Mouse (Mus musculus) neural tube, embryonic 12.5 days (tissue): Measurements from ENCODE around the gene Cbx8. TPM values are rescaled to one million over a fixed set of nuclear protein-coding genes. Genes with fewer than 3 reads are reported as not detected.

Source experiments
- ATAC-seq: fragments of 200-750 bp; cut with Nextera tagmentation; 2 replicates; pipeline ENCODE4 v1.8.0; 2017; ENCODE audit warnings: low read depth, mild to moderate bottlenecking, moderate TSS enrichment, moderate library complexity; ENCODE audit not compliant: low FRiP score
- H3K27ac ChIP-seq: fragments of 300-500 bp; sonication (generic); 2 replicates; pipeline ENCODE4 v1.5.1; 2016
- H3K27me3 ChIP-seq: fragments of 300-500 bp; sonication (generic); replicated peaks from 2 replicates; pipeline ENCODE4 v1.6.1; 2016; ENCODE audit warnings: mild to moderate bottlenecking
- H3K36me3 ChIP-seq: fragments of 300-500 bp; sonication (generic); 2 replicates; pipeline ENCODE4 v1.6.1; 2016; ENCODE audit warnings: mild to moderate bottlenecking
- H3K4me1 ChIP-seq: fragments of 300-500 bp; sonication (generic); 2 replicates; pipeline ENCODE4 v1.6.1; 2016
- H3K4me2 ChIP-seq: fragments of 300-500 bp; sonication (generic); replicated peaks from 2 replicates; pipeline ENCODE4 v1.6.1; 2016; ENCODE audit warnings: mild to moderate bottlenecking
- H3K4me3 ChIP-seq: fragments of 300-500 bp; sonication (generic); 2 replicates; pipeline ENCODE4 v1.5.1; 2016
- H3K9ac ChIP-seq: fragments of 300-500 bp; sonication (generic); 2 replicates; pipeline ENCODE4 v1.6.1; 2016; ENCODE audit warnings: mild to moderate bottlenecking
- H3K9me3 ChIP-seq: fragments of 300-500 bp; sonication (generic); 2 replicates; pipeline ENCODE4 v1.6.1; 2016; ENCODE audit warnings: mild to moderate bottlenecking
- WGBS: fragments of 180-500 bp; shearing (Covaris S2); methylation state at CpG from one replicate; pipeline ENCODE4 v1.1.7; 2016; 5-methylcytosine and 5-hydroxymethylcytosine counted together
- polyA plus RNA-seq: library from polyadenylated mRNA; unstranded; fragments of >200 nt; fragmentation: Nextera tagmentation; extraction: Ambion mirVana; gene quantifications from 2 replicates; pipeline ENCODE4 v1.2.1, GENCODE M21; 2016

The Cbx8 gene
- 8.6 and 9.9 TPM in 2 replicates for polyA plus RNA-seq

- Histone ChIP-seq H3K4me1 (peaks cover 68% of the 10 kb centered on the region), H3K27ac (peak within 1 kb of the TSS; percentile 82), H3K9me3 (no peaks in the 10 kb centered on the region), H3K9ac (peak within 1 kb of the TSS; percentile 80), H3K4me2 (peak within 1 kb of the TSS; percentile 93), H3K27me3 (peaks cover 78% of the 10 kb centered on the region), H3K4me3 (peak within 1 kb of the TSS; percentile 66), H3K36me3 (peaks cover 11% of the 10 kb centered on the region; the same call in 1 of the 2 replicates)
- under 1% methylated on average over 58 of the region's 63 CpGs for WGBS
- peak; percentile 90 for ATAC-seq
These were observed at the start of gene Cbx8 for GRCm38 (mm10) chr11:119040600-119041324. Gene Cbx8 (minus strand): TSS chr11:119040969.

DNA sequence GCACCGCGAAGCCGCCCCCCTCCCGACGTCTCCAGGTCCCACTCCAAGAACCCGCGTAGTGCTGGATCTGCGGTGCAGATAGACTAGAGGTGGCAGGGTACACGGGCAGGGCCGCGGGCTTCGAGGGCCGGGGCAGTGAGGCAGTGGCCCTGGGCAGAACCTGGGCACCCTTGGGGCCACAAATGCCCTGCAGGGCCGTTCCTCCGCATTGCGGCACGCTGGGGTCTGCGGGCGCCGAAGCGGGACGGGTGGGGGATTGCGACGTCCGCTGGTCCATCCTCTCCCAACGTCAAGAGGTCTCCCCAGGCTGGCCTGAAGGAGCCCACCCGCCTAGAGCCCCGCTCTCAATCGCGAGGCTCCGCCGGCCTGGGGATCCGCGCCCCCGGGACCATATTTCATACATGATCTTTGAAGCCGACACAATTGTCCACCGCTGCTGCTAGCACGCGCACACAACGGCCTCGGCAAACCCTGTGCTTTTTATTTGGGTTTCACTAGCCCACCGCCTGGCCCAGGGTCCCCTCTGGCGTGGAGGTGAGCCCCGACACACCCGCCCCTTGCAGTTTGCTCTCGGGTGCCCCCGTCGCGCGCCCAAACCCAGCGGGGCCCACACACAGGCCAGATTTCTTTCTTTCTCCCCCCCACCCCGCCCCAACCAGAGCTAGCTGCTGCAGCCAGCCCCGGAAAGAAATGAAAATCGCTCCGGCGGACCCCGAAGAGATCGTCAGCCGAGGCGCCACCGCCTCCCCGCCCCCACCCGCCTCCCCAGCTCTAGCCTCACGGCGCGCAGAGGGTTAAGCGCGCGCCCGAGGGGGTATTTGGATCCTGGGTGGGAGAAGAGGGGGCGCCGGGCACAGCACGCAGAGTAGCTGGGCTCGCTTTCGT lies 49.5 kb upstream of the Cbx8 start:
- Histone ChIP-seq H3K4me2 (peak overlapping the region; percentile 96), H3K9me3 (no peaks in the 10 kb centered on the region), H3K27ac (no peak overlapping the region; the same call in 1 of the 2 replicates), H3K4me3 (peak overlapping the region; percentile 46), H3K4me1 (peaks cover 36% of the 10 kb centered on the region), H3K9ac (peak overlapping the region; percentile 62), H3K27me3 (peaks cover 69% of the 10 kb centered on the region), H3K36me3 (no peaks in the 10 kb centered on the region)
- under 1% methylated on average over 75 of the region's 75 CpGs for WGBS
- ATAC-seq = no peak

DNA sequence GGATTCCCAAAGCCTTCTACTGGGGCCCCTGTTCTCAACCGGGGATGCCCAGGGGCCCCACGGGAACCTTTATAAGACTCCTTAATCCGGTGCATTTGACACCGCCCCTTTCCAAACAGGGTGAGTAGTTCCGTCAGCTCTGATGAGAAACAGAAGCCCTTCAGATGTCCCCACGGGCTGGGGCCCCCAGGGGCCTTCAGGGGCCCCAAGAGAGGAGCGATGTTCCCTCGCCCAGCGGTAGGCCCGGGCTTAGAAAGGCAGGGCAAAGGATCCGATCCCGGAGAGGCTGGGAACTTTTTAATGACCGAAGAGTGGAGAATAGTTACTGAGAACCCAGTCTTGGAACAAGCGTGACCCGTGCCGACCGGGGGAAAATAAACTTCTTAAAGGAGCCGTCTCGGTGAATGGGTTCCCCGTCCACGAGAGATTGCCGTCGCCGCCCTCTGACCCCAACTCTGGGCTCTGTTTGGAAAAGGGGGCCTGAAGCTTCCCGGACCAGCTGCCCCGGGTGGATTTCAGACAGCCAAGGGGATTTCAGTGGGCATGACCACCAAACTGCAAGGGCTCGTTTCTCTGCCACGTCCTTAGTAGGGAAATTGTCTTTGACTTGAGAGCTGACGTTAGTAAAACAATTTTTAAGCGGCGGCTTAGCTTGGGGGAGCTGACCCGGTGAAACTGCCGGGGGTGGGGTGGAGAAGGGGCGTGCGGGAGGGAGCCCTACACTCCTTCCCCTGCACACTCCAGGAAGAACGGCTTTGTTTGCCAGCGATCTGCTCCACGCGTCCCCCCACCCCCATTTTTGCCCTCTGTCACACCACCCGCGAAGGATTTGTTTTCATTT lies 48.7 kb upstream of the Cbx8 start:
- Histone ChIP-seq H3K27me3 (peaks cover 64% of the 10 kb centered on the region), H3K4me3 (peak overlapping the region; percentile 46), H3K36me3 (no peaks in the 10 kb centered on the region), H3K9me3 (no peaks in the 10 kb centered on the region), H3K4me1 (peaks cover 41% of the 10 kb centered on the region), H3K4me2 (peak overlapping the region; percentile 96), H3K9ac (peak overlapping the region; percentile 62), H3K27ac (no peak overlapping the region)
- under 1% methylated on average over 41 of the region's 41 CpGs for WGBS
- no peak for ATAC-seq

- peaks cover 67% of the 10 kb centered on the region for H3K27me3 ChIP-seq
- H3K36me3 ChIP-seq = no peaks in the 10 kb centered on the region
- no peak overlapping the region for H3K27ac ChIP-seq
- H3K4me1 ChIP-seq = peaks cover 50% of the 10 kb centered on the region
- H3K9ac ChIP-seq = no peak overlapping the region
- ATAC-seq = no peak
- H3K4me2 ChIP-seq = 0 out of 2 replicates have a peak overlapping the region, but pooled peaks have one; percentile 96
- 1% methylated on average over 28 of the region's 28 CpGs for WGBS
- no peak overlapping the region for H3K4me3 ChIP-seq
- no peaks in the 10 kb centered on the region for H3K9me3 ChIP-seq
These were observed 47.8 kb upstream of the Cbx8 start for GRCm38 (mm10) chr11:119088391-119089234.

DNA sequence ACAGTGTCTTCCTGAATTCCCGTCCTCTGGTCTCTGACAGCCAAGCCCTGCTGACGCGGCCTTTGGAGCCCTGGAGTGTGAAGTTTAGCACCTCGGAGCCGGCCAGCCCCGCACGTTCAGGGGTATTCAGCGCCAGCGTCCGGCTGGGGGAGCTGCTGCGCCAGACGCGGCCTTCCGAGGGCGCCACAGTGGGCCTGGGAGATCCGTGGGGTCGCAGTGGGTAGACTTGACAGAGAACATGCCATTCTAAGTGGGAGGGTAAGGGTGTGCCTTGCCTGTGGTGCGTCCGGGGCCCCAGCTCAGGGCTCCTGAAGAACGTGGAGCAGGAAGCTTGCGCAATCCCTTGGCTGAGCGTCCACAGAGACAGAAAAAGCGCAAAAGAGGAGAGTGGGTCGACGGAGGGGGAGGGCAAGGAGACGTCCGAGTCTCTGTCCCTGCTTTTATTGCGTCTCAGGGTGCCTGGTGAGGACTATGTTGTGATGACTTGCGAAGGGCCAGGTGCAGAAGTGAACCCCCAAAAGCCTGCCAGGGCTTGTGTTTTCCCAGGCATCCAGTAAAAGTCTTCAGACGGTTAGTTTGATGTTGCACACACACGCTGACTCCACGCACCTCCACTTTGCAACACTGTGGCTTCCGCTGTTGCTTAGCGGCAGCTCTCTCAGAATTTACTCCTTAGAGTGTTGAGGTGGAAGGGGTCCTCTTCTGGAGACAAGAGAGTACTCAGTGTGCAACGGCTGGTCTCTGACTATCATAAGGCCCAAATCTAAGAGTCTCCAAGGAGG lies 46.7 kb upstream of the Cbx8 start:
- Histone ChIP-seq H3K9me3 (no peaks in the 10 kb centered on the region), H3K27ac (no peak overlapping the region), H3K4me1 (peaks cover 61% of the 10 kb centered on the region), H3K36me3 (no peaks in the 10 kb centered on the region), H3K27me3 (peaks cover 78% of the 10 kb centered on the region), H3K4me3 (no peak overlapping the region), H3K4me2 (no peak overlapping the region), H3K9ac (no peak overlapping the region)
- WGBS = 1% methylated on average over 35 of the region's 35 CpGs
- ATAC-seq = no peak

DNA sequence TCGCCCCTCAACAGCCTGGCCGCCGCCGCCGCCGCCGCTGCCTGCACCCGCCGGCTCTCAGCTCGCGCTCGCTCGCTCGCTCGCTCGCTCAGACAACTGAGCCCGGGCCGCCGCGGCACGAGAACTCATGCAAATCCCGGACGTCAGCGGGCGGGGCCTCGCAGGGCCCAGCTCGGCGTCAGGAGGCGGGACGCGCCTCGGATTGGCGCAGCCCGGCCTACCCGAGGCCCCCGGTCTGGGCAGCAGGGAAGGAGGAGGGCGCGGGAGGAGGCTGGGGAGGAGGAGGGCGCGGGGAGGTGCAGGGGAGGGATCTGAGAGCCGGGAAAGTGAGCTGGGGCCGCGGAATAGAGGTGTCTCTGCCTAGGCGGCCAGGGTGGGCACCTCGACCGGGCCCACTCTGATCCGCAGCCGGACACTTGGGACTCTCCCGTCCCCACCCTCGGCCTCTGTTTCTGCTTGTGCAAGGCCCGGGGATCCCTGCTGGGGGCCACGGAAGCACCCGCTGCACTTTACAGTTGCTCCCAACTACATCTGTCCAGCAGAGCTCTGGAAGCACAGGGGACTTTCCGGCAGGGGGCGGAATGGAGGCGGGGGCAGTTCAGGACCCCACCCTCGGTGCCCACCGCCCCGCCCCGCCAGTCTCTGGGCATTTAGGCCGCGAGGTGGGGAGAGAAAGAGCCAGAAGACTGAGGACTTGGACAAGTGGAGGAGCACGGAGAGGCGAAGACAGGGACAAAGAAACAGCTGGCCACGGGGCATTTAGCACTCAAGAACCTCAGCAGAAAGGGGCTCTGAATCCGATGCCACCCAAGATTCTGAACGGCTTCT lies 45.6 kb upstream of the Cbx8 start, which contains the start of gene Cbx4:
Cbx4 (minus strand) TSS at position 78 of the 828 bp plus-strand sequence.
- Histone ChIP-seq H3K4me2 (peak within 1 kb of the TSS; percentile 70), H3K27me3 (peaks cover 79% of the 10 kb centered on the region), H3K27ac (peak within 1 kb of the TSS; percentile 98), H3K4me1 (peaks cover 64% of the 10 kb centered on the region), H3K4me3 (peak within 1 kb of the TSS; percentile 79), H3K36me3 (peaks cover 2% of the 10 kb centered on the region), H3K9ac (peak within 1 kb of the TSS; percentile 96), H3K9me3 (no peaks in the 10 kb centered on the region)
- 1% methylated on average over 62 of the region's 67 CpGs for WGBS
- ATAC-seq = peak; percentile 86

DNA sequence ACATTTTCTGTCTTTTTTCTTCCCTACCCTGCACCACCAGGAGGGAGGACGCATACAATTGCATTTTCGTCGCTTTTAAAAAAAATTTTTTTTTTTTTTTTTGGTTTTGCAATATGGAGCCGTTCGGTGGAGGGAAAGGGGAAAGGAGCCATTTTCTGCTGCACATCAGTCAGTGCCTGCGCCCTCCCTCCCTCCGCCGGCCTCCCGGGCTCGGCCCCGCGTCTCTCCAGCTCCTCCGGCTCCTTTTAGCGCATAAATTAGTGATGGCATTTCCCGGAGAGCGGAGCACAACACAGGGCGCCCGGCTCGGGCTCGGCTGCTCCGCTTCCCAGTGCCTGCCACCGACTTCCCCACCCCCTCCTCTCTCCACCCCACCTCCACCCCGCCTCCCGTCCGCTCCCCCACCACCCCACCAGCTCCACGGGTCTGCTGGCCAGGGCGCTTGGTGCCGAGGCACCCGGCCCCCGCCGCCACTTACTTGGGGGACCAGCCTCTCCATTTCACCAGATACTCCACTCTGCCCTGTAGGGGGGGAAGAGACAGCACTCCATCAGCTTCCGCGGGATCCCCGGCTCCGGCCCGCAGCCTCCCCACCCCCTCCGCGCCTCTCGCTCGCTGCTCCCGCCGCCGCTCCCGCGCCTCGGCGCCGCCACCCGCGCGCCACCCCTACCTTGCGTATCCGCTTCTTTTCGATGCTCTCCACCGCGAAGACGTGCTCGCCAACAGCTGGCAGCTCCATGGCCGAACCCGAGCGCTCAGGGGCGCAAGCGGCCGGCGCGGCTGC lies 44.7 kb upstream of the Cbx8 start:
- peak; percentile 39 for ATAC-seq
- peak overlapping the region; percentile 70 for H3K4me2 ChIP-seq
- H3K4me3 ChIP-seq = peak overlapping the region; percentile 79
- H3K36me3 ChIP-seq = peaks cover 11% of the 10 kb centered on the region
- peak overlapping the region; percentile 96 for H3K9ac ChIP-seq
- H3K27ac ChIP-seq = peak overlapping the region; percentile 98
- under 1% methylated on average over 64 of the region's 66 CpGs for WGBS
- H3K27me3 ChIP-seq = peaks cover 81% of the 10 kb centered on the region
- no peaks in the 10 kb centered on the region for H3K9me3 ChIP-seq
- peaks cover 64% of the 10 kb centered on the region for H3K4me1 ChIP-seq

DNA sequence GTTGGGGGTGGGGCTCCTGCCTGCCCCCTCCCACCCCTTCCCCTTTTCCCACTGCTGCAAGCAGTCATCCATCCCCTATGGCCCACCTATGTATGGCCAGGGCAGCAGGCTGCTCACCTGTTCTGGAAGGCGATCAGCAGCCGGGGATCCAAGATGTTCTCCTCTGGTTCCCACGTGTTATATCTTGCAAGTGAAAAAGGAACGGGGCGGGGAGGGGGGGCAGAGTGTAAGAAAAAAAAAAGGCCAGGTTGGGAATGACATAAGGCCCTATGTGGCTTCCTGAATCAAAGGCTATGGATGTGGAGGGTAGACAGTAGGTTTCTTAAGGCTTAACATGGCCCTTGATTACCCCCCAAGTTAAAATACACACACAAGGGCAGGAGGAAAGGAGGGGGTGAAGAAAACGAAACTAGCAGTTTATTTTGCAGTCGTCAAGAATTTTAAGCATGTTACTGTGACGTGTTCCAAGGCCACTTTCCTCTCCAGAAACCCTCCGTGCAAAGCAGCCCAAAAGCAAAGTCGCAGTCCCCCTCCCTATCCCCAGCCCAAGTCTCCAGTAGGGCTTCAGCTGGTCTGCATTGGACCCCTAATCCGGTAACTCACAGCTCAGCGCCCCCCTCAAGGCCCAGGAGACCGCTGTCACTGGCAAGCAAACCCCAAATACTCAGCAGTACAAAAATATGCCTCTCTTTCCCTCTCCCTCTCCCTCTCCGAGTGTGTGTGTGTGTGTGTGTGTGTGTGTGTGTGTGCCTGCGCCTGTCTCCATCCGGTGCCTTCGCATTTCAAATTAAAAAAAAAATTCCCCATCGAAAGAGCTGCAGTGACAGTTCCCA lies 43.9 kb upstream of the Cbx8 start:
- Histone ChIP-seq H3K4me2 (peak overlapping the region; percentile 70), H3K9ac (peak overlapping the region; percentile 96), H3K27me3 (peaks cover 80% of the 10 kb centered on the region), H3K9me3 (no peaks in the 10 kb centered on the region), H3K4me3 (peak overlapping the region; percentile 79), H3K4me1 (peaks cover 59% of the 10 kb centered on the region), H3K27ac (peak overlapping the region; percentile 98), H3K36me3 (peaks cover 11% of the 10 kb centered on the region)
- WGBS = 1% methylated on average over 18 of the region's 18 CpGs
- ATAC-seq = no peak
